Mouse (Mus musculus) heart, embryonic 15.5 days (tissue): ENCODE data around the gene Meis3. TPM values are rescaled to one million over a fixed set of nuclear protein-coding genes. Genes with fewer than 3 reads are reported as not detected.

Source experiments
- ATAC-seq: fragments of 200-750 bp; cut with Nextera tagmentation; replicated peaks from 2 replicates; pipeline ENCODE4 v1.8.0; 2017; ENCODE audit warnings: low read depth, moderate TSS enrichment; ENCODE audit not compliant: insufficient number of reproducible peaks, insufficient read depth, low FRiP score
- H3K27ac ChIP-seq: fragments of 300-500 bp; sonication (generic); 2 replicates; pipeline ENCODE4 v1.5.1; 2015; ENCODE audit warnings: mild to moderate bottlenecking, inconsistent platforms
- H3K27me3 ChIP-seq: fragments of 300-500 bp; sonication (generic); 2 replicates; pipeline ENCODE4 v1.6.1; 2015; ENCODE audit warnings: inconsistent platforms
- H3K36me3 ChIP-seq: fragments of 300-500 bp; sonication (generic); 2 replicates; pipeline ENCODE4 v1.6.1; 2015; ENCODE audit warnings: mild to moderate bottlenecking, inconsistent platforms
- H3K4me1 ChIP-seq: fragments of 300-500 bp; sonication (generic); replicated peaks from 2 replicates; pipeline ENCODE4 v1.6.1; 2015; ENCODE audit warnings: inconsistent platforms
- H3K4me2 ChIP-seq: fragments of 300-500 bp; sonication (generic); 2 replicates; pipeline ENCODE4 v1.6.1; 2015; ENCODE audit warnings: inconsistent platforms, mild to moderate bottlenecking, moderate library complexity
- H3K4me3 ChIP-seq: fragments of 300-500 bp; sonication (generic); 2 replicates; pipeline ENCODE4 v1.5.1; 2015; ENCODE audit warnings: mild to moderate bottlenecking, inconsistent platforms
- H3K9ac ChIP-seq: fragments of 300-500 bp; sonication (generic); 2 replicates; pipeline ENCODE4 v1.6.1; 2015; ENCODE audit warnings: mild to moderate bottlenecking, inconsistent platforms
- H3K9me3 ChIP-seq: fragments of 300-500 bp; sonication (generic); replicated peaks from 2 replicates; pipeline ENCODE4 v1.6.1; 2016; ENCODE audit warnings: inconsistent platforms
- WGBS: fragments of 180-500 bp; shearing (Covaris S2); methylation state at CpG from one replicate; pipeline ENCODE4 v1.1.7; 2015; ENCODE audit warnings: mixed read lengths; 5-methylcytosine and 5-hydroxymethylcytosine counted together
- polyA plus RNA-seq: library from polyadenylated mRNA; unstranded; fragments of >200 nt; fragmentation: Nextera tagmentation; extraction: Ambion mirVana; gene quantifications from 2 replicates; pipeline ENCODE4 v1.2.1, GENCODE M21; 2015

Gene Meis3
- polyA plus RNA-seq, 1 experiment from 2014 or later, result 14.3 TPM

DNA sequence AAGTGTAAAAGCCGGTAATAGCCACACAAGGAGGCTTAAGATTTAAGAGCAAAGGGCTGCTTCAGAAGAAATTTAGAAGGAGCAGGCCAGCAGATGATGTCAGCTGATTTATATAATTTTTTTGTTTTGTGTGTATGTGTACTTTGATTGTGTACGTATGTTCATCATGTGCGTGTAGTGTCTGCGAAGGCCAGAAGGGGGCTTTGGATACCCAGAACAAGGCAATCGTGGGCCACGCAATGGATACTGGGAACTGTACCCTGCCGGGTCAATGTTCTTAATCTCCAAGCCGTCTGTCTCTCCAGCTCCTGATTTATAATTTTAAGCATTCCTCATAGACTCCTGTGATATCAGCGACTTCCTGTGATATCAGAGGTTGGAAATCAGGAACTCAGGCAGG is 13.6 kb upstream of the Meis3 start:
- H3K27ac ChIP-seq, result no peak overlapping the region
- peaks cover 10% of the 10 kb centered on the region for H3K4me1 ChIP-seq
- H3K4me2 ChIP-seq, result no peak overlapping the region
- WGBS, result 90% methylated on average over 9 of the region's 9 CpGs
- no peaks in the 10 kb centered on the region for H3K9me3 ChIP-seq
- no peak for ATAC-seq
- no peak overlapping the region for H3K9ac ChIP-seq
- no peak overlapping the region for H3K4me3 ChIP-seq
- no peaks in the 10 kb centered on the region for H3K36me3 ChIP-seq
- H3K27me3 ChIP-seq, result peaks cover 27% of the 10 kb centered on the region

DNA sequence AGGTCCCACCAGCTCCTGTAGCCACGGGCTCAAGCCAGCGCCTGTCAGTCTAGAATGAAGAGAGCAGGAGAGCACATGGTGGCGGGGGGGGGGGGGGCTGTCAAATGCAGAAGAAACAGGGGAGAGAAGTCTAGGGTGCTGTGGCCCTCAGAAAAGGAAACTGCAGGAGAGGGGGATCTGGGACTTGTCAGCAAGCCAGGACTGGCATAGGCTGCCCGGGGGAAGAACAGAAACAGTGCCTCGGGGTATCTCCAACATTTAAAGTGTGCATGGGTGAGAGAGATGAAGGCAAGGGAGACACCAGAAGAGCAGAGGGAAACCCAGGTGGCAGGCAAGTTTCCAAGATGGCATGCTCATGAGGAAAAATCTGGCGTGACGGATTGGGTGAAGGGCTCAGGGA is 12.9 kb upstream of the Meis3 start:
- H3K4me1 ChIP-seq, result peaks cover 4% of the 10 kb centered on the region
- 56% methylated on average over 7 of the region's 7 CpGs for WGBS
- no peak overlapping the region for H3K4me3 ChIP-seq
- no peak overlapping the region for H3K4me2 ChIP-seq
- no peak overlapping the region for H3K9ac ChIP-seq
- no peaks in the 10 kb centered on the region for H3K9me3 ChIP-seq
- H3K27ac ChIP-seq, result no peak overlapping the region
- ATAC-seq, result no peak
- H3K36me3 ChIP-seq, result no peaks in the 10 kb centered on the region
- peaks cover 27% of the 10 kb centered on the region for H3K27me3 ChIP-seq

DNA sequence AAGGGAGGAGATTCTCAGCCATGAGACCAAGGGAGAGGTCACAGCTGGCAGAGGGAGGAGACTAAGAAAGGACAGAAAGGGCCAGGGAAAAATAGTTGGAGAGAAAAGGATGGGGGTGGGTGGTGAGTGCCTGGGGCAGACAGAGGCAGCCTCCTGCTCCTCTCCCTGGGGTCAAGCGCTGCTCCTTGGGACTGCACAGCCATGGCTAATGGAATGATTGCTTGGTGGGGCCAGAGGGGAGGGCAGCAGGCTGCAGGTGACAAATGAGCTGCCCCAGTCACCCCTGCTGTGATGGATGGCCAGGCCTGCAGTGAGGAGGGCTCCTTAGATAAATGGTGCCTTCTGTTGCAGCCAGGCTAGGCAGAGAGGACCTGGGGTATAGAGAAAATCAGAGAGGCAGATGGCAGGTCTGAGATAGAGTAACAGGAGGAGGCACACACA is 2.7 kb upstream of the Meis3 start:
- no peak for ATAC-seq
- Histone ChIP-seq H3K9me3 (peaks cover 3% of the 10 kb centered on the region; the same call in 1 of the 2 replicates), H3K36me3 (no peaks in the 10 kb centered on the region), H3K4me1 (peaks cover 10% of the 10 kb centered on the region), H3K4me3 (no peak overlapping the region), H3K9ac (no peak overlapping the region), H3K27ac (no peak overlapping the region), H3K4me2 (no peak overlapping the region), H3K27me3 (peaks cover 19% of the 10 kb centered on the region)
- WGBS, result 27% methylated on average over 1 of the region's 1 CpGs

DNA sequence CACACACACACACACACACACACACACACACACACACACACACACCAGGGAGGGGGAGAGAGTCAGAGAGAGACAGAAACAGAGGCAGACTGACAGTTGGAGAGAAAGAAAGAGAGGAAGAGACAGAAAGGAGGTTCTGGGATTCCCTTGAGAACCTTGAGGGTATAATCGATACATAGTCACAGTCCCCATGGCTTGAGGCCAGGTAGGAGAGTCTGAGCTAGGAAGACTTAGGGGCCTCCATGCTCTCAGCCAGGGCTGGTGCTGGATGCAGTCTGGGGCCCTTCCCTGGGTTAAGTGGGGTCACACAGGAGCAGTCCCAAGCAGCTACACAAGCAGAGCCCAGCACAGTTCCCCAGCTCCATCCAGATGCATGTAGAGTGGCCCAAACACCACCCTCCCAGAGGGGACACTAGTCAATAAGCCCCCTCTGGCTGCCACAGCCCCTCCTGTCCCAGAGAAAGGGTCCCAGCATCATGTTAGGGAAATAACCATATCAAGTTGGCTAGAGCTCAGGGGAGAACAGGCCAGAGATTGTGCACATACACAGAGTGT is 2.2 kb upstream of the Meis3 start:
- H3K4me1 ChIP-seq, result peaks cover 10% of the 10 kb centered on the region
- H3K9me3 ChIP-seq, result peaks cover 3% of the 10 kb centered on the region; the same call in 1 of the 2 replicates
- H3K4me3 ChIP-seq, result no peak overlapping the region
- peaks cover 19% of the 10 kb centered on the region for H3K27me3 ChIP-seq
- H3K36me3 ChIP-seq, result no peaks in the 10 kb centered on the region
- 41% methylated on average over 1 of the region's 1 CpGs for WGBS
- no peak overlapping the region for H3K27ac ChIP-seq
- no peak for ATAC-seq
- H3K9ac ChIP-seq, result no peak overlapping the region
- H3K4me2 ChIP-seq, result no peak overlapping the region

DNA sequence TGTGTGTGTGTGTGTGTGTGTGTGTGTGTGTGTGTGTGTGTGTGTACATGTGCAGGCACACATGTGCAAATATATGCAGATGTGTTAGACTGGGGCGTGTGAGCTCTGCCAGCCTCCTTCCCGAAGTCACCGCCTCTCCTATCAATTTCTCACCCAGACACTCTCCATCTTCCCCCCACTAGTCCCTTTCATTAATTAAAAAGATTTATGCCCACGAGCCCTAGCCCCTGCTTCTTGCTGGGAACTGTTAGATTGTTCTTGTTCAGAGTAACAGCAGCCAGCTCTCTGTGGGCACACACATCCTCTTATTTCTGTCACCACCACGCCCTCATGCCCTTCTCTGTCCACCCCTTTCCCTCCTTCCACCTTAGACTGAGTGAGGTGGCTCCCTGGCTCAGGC is 1.7 kb upstream of the Meis3 start:
- no peak for ATAC-seq
- H3K9ac ChIP-seq, result no peak overlapping the region
- 43% methylated on average over 5 of the region's 5 CpGs for WGBS
- peaks cover 19% of the 10 kb centered on the region for H3K27me3 ChIP-seq
- H3K9me3 ChIP-seq, result no peaks in the 10 kb centered on the region
- peaks cover 10% of the 10 kb centered on the region for H3K4me1 ChIP-seq
- no peaks in the 10 kb centered on the region for H3K36me3 ChIP-seq
- no peak overlapping the region for H3K4me2 ChIP-seq
- H3K4me3 ChIP-seq, result no peak overlapping the region
- H3K27ac ChIP-seq, result no peak overlapping the region

DNA sequence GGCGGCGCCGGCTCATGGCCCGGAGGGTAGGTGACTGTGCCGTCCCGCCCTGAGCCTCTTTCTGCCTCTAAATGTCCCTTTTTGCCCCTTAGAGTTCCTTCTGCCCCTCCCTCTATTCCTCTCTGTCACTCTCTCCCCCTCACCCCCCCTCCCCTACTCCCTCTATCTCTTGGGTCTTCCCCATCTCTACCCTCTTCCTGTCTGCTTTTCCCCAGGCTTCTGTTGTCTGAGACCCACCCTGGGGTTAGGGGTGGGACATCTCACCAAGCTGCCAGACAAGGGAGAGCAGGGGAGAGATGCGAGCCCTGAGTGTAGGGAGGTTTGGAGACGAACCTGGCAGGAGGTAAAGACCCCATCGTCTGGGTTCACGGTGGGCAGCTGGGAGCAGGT is 647 bp downstream of the Meis3 start:
- peak; percentile 8; the same call in 1 of the 2 replicates for ATAC-seq
- H3K27ac ChIP-seq, result peak overlapping the region; percentile 52; the same call in 1 of the 2 replicates
- peak overlapping the region; percentile 92 for H3K4me2 ChIP-seq
- H3K36me3 ChIP-seq, result peaks cover 8% of the 10 kb centered on the region; the same call in 1 of the 2 replicates
- peaks cover 19% of the 10 kb centered on the region for H3K27me3 ChIP-seq
- under 1% methylated on average over 10 of the region's 10 CpGs for WGBS
- peaks cover 10% of the 10 kb centered on the region for H3K4me1 ChIP-seq
- peak overlapping the region; percentile 71 for H3K4me3 ChIP-seq
- H3K9me3 ChIP-seq, result no peaks in the 10 kb centered on the region
- H3K9ac ChIP-seq, result peak overlapping the region; percentile 76

DNA sequence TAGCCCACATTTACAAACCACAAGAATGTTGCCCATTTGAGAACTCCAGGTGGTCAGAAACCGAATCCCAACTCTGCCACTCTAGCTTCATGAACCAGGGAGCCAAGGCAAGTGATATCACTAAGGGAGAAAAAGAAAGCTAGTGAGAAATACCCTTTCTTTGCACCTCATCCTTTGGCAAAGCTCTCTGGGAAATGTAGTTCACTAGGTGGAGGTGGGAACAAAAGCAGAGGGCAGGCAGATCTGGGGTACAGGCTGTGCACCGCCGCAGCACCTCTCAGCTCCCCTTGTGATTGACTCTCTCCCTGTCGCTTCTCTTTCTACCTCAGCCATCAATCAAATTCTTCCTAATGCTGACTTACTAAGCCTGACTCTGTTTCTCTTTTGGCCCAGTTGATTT is 3.2 kb downstream of the Meis3 start:
- H3K36me3 ChIP-seq, result peaks cover 8% of the 10 kb centered on the region; the same call in 1 of the 2 replicates
- no peak overlapping the region for H3K27ac ChIP-seq
- peaks cover 14% of the 10 kb centered on the region for H3K27me3 ChIP-seq
- no peak overlapping the region for H3K4me3 ChIP-seq
- H3K9me3 ChIP-seq, result no peaks in the 10 kb centered on the region
- WGBS, result 77% methylated on average over 4 of the region's 4 CpGs
- no peak for ATAC-seq
- no peak overlapping the region for H3K9ac ChIP-seq
- H3K4me1 ChIP-seq, result peaks cover 10% of the 10 kb centered on the region
- H3K4me2 ChIP-seq, result no peak overlapping the region

DNA sequence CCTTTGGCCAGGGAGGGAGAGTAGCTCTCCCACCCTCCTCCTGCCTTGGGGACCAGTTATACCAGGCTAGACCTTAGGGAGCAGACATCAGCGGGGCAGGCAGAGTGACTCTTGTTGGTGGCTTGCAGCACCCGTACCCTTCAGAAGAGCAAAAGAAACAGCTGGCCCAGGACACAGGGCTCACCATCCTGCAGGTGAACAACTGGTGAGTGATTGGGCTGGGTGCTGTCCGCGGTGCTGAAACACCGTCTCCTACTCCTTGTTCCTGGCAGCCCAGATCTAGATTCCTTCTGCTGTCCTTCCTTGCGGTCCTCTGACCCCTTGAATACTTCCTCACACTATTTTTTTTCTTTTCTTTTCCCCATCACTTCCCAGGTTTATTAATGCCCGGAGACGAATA is 8.8 kb downstream of the Meis3 start:
- no peak overlapping the region for H3K9ac ChIP-seq
- no peak overlapping the region for H3K4me2 ChIP-seq
- 14% methylated on average over 8 of the region's 8 CpGs for WGBS
- no peaks in the 10 kb centered on the region for H3K27me3 ChIP-seq
- no peak for ATAC-seq
- no peak overlapping the region for H3K4me3 ChIP-seq
- H3K27ac ChIP-seq, result no peak overlapping the region
- no peaks in the 10 kb centered on the region for H3K9me3 ChIP-seq
- peaks cover 11% of the 10 kb centered on the region; the same call in 1 of the 2 replicates for H3K36me3 ChIP-seq
- no peaks in the 10 kb centered on the region for H3K4me1 ChIP-seq

DNA sequence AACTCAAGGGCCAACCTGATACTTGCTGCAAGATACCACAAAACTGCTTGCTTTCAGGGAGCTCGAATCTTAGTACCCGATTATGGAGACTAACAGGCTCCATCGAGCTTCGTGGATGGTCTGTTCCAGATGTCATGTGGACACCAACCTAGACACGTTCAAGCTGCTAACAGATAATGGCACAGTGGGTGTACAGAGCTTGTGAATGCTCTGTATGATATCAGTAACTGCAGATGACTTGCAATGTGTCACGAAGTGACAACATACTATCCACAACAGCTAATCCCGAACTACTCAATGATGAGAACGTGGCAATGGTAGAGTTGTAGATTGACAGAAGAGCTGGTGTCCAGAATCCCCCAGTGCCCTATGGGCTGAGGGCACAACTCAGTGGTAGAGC is 12.6 kb downstream of the Meis3 start:
- H3K9me3 ChIP-seq, result no peaks in the 10 kb centered on the region
- H3K27me3 ChIP-seq, result no peaks in the 10 kb centered on the region
- H3K9ac ChIP-seq, result no peak overlapping the region
- WGBS, result 70% methylated on average over 8 of the region's 8 CpGs
- H3K4me1 ChIP-seq, result 0 out of 2 replicates have a peak, but pooled peaks cover 2% of the 10 kb centered on the region
- no peak overlapping the region for H3K27ac ChIP-seq
- H3K4me2 ChIP-seq, result no peak overlapping the region
- H3K36me3 ChIP-seq, result peaks cover 3% of the 10 kb centered on the region; the same call in 1 of the 2 replicates
- ATAC-seq, result no peak
- H3K4me3 ChIP-seq, result no peak overlapping the region

DNA sequence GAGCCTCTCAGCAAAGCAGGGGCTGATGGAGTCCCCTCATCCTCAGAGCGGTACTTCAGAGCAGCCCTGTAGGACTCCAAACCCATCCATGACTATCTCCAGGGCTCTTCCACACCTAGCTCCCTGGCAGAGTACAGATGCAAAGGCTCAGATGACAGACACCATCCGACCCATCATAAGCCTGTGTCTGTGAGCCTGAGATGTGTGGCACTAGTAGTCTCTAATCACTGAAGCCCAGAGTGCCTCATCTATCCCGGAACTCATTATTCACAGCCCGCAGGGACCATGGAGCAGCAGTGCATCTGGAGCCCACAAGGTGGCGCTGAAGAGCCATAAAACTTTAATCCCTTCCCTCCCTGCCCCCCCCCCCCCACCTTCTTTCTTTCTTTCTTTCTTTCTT is 17.4 kb downstream of the Meis3 start:
- H3K36me3 ChIP-seq, result peaks cover 4% of the 10 kb centered on the region; the same call in 1 of the 2 replicates
- H3K27ac ChIP-seq, result no peak overlapping the region
- no peaks in the 10 kb centered on the region for H3K9me3 ChIP-seq
- H3K4me1 ChIP-seq, result 0 out of 2 replicates have a peak, but pooled peaks cover 2% of the 10 kb centered on the region
- no peak overlapping the region for H3K4me2 ChIP-seq
- no peaks in the 10 kb centered on the region for H3K27me3 ChIP-seq
- 17% methylated on average over 5 of the region's 5 CpGs for WGBS
- H3K9ac ChIP-seq, result no peak overlapping the region
- no peak for ATAC-seq
- H3K4me3 ChIP-seq, result no peak overlapping the region

DNA sequence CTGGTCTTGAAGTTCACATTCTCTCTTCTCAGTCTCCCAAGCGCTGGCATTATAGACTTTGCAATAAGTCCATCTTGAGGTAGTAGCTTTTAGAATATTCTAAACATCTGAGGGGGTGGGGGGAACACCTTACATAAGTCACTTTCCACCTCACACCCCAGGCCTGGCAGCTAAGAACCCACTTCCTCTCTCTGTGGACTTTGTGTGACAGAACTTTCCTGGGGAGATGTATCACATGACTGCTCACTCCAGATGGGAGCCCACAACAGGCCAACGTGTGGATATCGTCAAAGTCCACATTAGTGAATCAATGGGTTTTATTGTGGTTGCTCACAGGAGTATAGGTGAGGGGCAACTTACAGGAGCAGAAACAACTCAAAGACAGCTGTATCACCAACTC is 18.8 kb downstream of the Meis3 start:
- WGBS, result 62% methylated on average over 3 of the region's 3 CpGs
- no peak for ATAC-seq

DNA sequence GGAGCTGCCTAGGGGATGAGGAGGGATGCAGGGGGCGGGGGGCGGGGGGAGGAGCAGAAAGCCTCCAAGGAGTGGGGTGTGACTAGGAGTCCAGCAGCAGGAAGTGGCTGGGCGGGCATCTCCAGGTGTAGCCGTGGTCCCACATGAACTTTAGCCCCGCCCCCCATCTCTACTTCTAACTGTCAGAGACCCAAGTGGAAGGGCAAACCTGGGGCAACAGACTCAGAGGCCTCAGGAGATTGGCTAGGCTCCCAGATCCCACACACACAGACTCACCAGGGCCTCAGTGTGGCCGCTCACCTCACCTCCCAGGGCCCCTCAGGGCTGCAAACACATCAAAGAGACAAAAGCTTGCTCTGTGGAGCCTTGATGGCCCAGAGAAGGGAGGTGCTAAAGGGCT is 21.7 kb downstream of the Meis3 start:
- no peak overlapping the region for H3K4me2 ChIP-seq
- H3K27ac ChIP-seq, result no peak overlapping the region
- peaks cover 36% of the 10 kb centered on the region for H3K36me3 ChIP-seq
- H3K9ac ChIP-seq, result no peak overlapping the region
- ATAC-seq, result no peak
- H3K4me1 ChIP-seq, result no peaks in the 10 kb centered on the region
- 72% methylated on average over 6 of the region's 6 CpGs for WGBS
- H3K9me3 ChIP-seq, result no peaks in the 10 kb centered on the region
- no peaks in the 10 kb centered on the region for H3K27me3 ChIP-seq
- H3K4me3 ChIP-seq, result no peak overlapping the region

More for the DNA sequence above, 18.8 kb downstream of the Meis3 start:
- H3K27me3 ChIP-seq, result no peaks in the 10 kb centered on the region
- H3K4me1 ChIP-seq, result 0 out of 2 replicates have a peak, but pooled peaks cover 2% of the 10 kb centered on the region
- H3K4me3 ChIP-seq, result no peak overlapping the region
- H3K4me2 ChIP-seq, result no peak overlapping the region
- H3K36me3 ChIP-seq, result peaks cover 17% of the 10 kb centered on the region; the same call in 1 of the 2 replicates
- no peak overlapping the region for H3K9ac ChIP-seq
- no peaks in the 10 kb centered on the region for H3K9me3 ChIP-seq
- H3K27ac ChIP-seq, result no peak overlapping the region
